Mouse (Mus musculus) bone marrow, adult 2 months (tissue): ENCODE data around the gene Slc10a1. TPM values are rescaled to one million over a fixed set of nuclear protein-coding genes. Genes with fewer than 3 reads are reported as not detected.

Source experiments
- H3K27ac ChIP-seq: fragments of 200-500 bp; 2 replicates; pipeline ENCODE4 v1.5.1; 2012; ENCODE audit warnings: low read depth, mild to moderate bottlenecking, control low read depth, inconsistent platforms, low read length; ENCODE audit not compliant: control insufficient read depth, poor library complexity, insufficient read depth
- H3K4me1 ChIP-seq: fragments of 200-500 bp; 2 replicates; pipeline ENCODE4 v1.6.1; 2011; ENCODE audit warnings: low read length; ENCODE audit not compliant: control insufficient read depth, insufficient read depth
- H3K4me3 ChIP-seq: fragments of 200-500 bp; replicated peaks from 2 replicates; pipeline ENCODE3; 2011; ENCODE audit warnings: mild to moderate bottlenecking, low read depth, low read length, control low read depth; ENCODE audit not compliant: control insufficient read depth
- CTCF ChIP-seq: fragments of 200-500 bp; IDR thresholded peaks from 2 replicates; pipeline ENCODE4 v1.5.1; 2011; ENCODE audit warnings: low read length, control low read depth; ENCODE audit not compliant: control insufficient read depth, insufficient read depth
- POLR2A ChIP-seq: fragments of 200-500 bp; IDR thresholded peaks from 2 replicates; pipeline ENCODE4 v1.6.1; 2011; ENCODE audit warnings: low read depth, mild to moderate bottlenecking, control low read depth, low read length, borderline replicate concordance; ENCODE audit not compliant: control insufficient read depth
- WGBS: fragments of 180-500 bp; shearing (Covaris S2); methylation state at CpG from one replicate; pipeline ENCODE4 v1.1.7; 2018; 5-methylcytosine and 5-hydroxymethylcytosine counted together
- polyA plus RNA-seq: library from polyadenylated mRNA; stranded (reverse); fragments of >200 nt; gene quantifications from 2 replicates; pipeline ENCODE4 v1.2.4, GENCODE M21; 2011; ENCODE audit warnings: low replicate concordance; ENCODE audit not compliant: missing spikeins, insufficient read depth, insufficient read length

The Slc10a1 gene
- polyA plus RNA-seq, 1 experiment = 1.8 TPM

DNA sequence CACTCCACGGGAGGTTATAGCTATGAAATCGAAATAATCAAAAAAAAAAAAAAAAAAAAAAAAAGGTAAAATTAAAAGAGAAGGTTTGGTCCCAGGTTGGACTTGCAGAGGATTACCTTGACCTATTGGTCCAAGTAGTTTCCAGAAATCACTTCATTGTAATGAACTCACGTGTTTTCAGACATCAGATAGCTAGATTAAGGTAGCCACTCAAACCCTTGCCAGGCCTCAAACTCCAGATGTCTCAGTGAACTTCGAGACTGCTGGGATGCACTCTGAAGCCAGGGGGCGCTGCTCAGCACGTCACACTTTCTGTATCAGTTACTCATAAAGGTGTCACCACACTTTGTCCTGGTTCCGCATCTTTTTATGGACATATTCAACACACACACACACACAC is 50.7 kb downstream of the Slc10a1 start:
- 52% methylated on average over 7 of the region's 7 CpGs for WGBS
- TF ChIP-seq POLR2A (no peak), CTCF (peak; percentile 90)
- Histone ChIP-seq H3K27ac (no peak overlapping the region), H3K4me3 (no peak overlapping the region), H3K4me1 (no peaks in the 10 kb centered on the region)

DNA sequence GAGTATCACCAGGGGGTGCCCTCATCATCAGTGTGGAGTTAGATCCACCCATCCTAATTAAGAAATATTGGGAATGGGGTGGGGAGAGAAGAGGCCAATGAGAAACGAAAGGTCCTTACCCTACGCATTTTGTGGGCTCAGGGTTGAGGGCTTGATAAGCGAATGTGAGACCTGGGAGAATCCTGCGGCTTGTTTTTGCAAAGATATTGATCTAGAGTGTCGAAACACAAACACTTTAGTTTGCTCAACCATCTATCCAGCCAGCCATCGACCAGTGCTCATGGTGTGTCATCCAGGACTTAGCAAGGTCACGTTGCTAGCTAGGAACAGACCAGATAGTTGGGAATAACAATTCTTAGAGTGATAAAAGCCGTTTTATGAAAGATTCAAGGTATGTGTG is 58.9 kb downstream of the Slc10a1 start:
- TF ChIP-seq CTCF = no peak
- no peak for TF ChIP-seq POLR2A
- Histone ChIP-seq H3K4me1 (no peaks in the 10 kb centered on the region), H3K4me3 (no peak overlapping the region), H3K27ac (no peak overlapping the region)
- WGBS = 83% methylated on average over 8 of the region's 8 CpGs

Other genes with a start within 250 kb of the Slc10a1 start
- not detected in 2 replicates for gene Ccdc177, start 208.0 kb downstream of the Slc10a1 start, polyA plus RNA-seq
- gene Susd6, start 178.2 kb downstream of the Slc10a1 start, polyA plus RNA-seq = 10.0 and 17.3 TPM in 2 replicates
- gene Srsf5, start 23.2 kb downstream of the Slc10a1 start, polyA plus RNA-seq = 400 and 411 TPM in 2 replicates
- gene Smoc1, start 58.1 kb upstream of the Slc10a1 start, polyA plus RNA-seq = 2.4 and 3.9 TPM in 2 replicates